Mouse (Mus musculus): ENCODE data around the gene Rnaseh2a.

DNA sequence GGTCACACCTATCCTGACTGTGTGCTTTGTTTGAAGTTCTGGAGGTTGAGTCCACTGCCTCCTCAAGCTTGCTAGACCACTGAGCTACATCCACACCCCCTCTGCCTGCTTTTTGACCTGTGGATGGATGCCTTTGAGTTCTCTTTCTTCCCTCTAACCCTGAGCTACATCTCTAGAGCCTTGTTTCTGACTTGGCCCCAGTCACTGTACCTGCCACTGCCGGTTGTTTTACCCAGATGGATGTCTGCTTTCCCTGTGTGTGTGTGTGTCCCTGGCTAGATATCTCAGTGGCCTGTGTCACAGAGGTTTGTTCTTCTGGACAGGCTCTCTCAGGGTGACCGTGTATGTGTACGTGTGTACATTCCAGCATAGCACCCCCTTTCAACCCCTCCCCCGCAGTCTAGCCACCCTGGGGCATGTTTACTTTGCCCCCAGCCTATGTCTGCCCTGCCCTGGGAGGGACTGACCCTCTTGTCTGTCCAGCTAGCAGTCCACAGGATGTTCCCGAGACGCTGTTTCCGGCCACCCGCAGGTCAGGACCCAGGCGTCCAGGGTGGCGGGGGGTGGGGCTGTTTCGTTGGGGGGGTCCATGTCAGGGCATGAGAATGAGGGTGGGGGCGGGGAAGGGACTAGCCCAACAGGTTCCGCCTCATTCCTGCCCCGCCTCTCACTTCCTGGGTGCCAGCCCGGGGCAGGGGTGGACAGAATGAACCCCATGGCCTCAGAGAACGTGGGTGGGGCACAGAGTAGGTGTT is 14.9 kb upstream of the Rnaseh2a start:
- TF ChIP-seq CTCF (IDR thresholded peaks at IDR 0.05; ENCODE audit: low read depth, low read length) = no peak
- no peak for TF ChIP-seq POLR2AphosphoS5 (IDR thresholded peaks at IDR 0.05; ENCODE audit: insufficient replicate concordance, low read depth, low read length)
